In the genomic region with DNA sequence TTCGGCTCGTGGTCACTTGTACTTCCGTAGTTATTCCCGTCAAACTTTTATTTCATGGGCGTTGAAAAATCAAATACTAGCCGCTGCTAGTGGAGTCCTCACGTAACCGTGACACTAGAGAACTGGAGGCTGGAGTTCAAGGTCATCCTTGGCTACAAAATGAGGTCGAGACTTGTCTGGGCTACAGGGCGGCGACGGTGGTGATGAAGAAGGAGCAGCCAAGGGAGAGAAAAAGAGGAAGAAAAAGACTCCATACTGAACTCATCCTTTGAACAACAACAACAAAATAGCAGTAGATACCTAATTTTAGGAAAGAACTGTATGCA, we compare ENCODE assay signal across 8 mouse cellular contexts. TPM values are rescaled to one million over a fixed set of nuclear protein-coding genes. Genes with fewer than 3 reads are reported as not detected.
DNase-seq lines count a peak whose midpoint lies in the region; ATAC-seq lines count a peak whose summit lies in the region.

No protein-coding gene starts in this region.

- peak overlapping the region; percentile 78 for H3K4me2 ChIP-seq in kidney, embryonic 14.5 days (replicated peaks; ENCODE audit: low read depth, low read length)
- H3K4me2 ChIP-seq in heart, embryonic 15.5 days: peak overlapping the region; percentile 65
- H3K4me2 ChIP-seq in liver, embryonic 15.5 days: peak overlapping the region; percentile 66
- H3K4me2 ChIP-seq in stomach, embryonic 16.5 days (ENCODE audit: low read depth, low read length): peak overlapping the region; percentile 73

- H3K27ac ChIP-seq in kidney, embryonic 14.5 days (ENCODE audit: low read depth, low read length): peak overlapping the region; percentile 99
- H3K27ac ChIP-seq in heart, embryonic 15.5 days: peak overlapping the region; percentile 99
- peak overlapping the region; percentile 100 for H3K27ac ChIP-seq in liver, embryonic 15.5 days (replicated peaks)
- H3K27ac ChIP-seq in stomach, embryonic 16.5 days (ENCODE audit: low read length): peak overlapping the region; percentile 99

- no peak for ATAC-seq in kidney, embryonic 14.5 days (ENCODE audit: low FRiP score, low TSS enrichment)
- peak; percentile 15; the same call in 1 of the 2 replicates for ATAC-seq in heart, embryonic 15.5 days (replicated peaks; ENCODE audit: insufficient number of reproducible peaks, insufficient read depth, low FRiP score, low read depth)
- peak; percentile 27 for ATAC-seq in liver, embryonic 15.5 days (ENCODE audit: insufficient read depth)
- no peak for ATAC-seq in stomach, embryonic 16.5 days (ENCODE audit: insufficient read depth, low FRiP score)

- peaks cover 5% of the 10 kb centered on the region; the same call in 1 of the 2 replicates for H3K4me1 ChIP-seq in kidney, embryonic 14.5 days (ENCODE audit: control insufficient read depth, insufficient read depth, low read length)
- peaks cover 14% of the 10 kb centered on the region for H3K4me1 ChIP-seq in heart, embryonic 15.5 days (replicated peaks)
- H3K4me1 ChIP-seq in liver, embryonic 15.5 days (replicated peaks): peaks cover 41% of the 10 kb centered on the region
- peaks cover 7% of the 10 kb centered on the region for H3K4me1 ChIP-seq in stomach, embryonic 16.5 days (ENCODE audit: control insufficient read depth, insufficient read depth, low read length)

- WGBS in kidney, embryonic 14.5 days: 0% methylated on average over 12 of the region's 12 CpGs
- under 1% methylated on average over 12 of the region's 12 CpGs for WGBS in heart, embryonic 15.5 days
- WGBS in liver, embryonic 15.5 days (ENCODE audit: insufficient replicate concordance): under 1% methylated on average over 12 of the region's 12 CpGs
- under 1% methylated on average over 12 of the region's 12 CpGs for WGBS in stomach, embryonic 16.5 days

- peaks cover 8% of the 10 kb centered on the region; the same call in 1 of the 2 replicates for H3K36me3 ChIP-seq in kidney, embryonic 14.5 days (ENCODE audit: control insufficient read depth, insufficient read depth, low read length)
- H3K36me3 ChIP-seq in heart, embryonic 15.5 days: peaks cover 7% of the 10 kb centered on the region
- peaks cover 20% of the 10 kb centered on the region for H3K36me3 ChIP-seq in liver, embryonic 15.5 days (replicated peaks)
- 0 out of 2 replicates have a peak, but pooled peaks cover 2% of the 10 kb centered on the region for H3K36me3 ChIP-seq in stomach, embryonic 16.5 days (ENCODE audit: control insufficient read depth, insufficient read depth, low read length)

- H3K9ac ChIP-seq in kidney, embryonic 14.5 days (ENCODE audit: low read depth, low read length): peak overlapping the region; percentile 99
- peak overlapping the region; percentile 96 for H3K9ac ChIP-seq in heart, embryonic 15.5 days
- H3K9ac ChIP-seq in liver, embryonic 15.5 days: peak overlapping the region; percentile 99
- H3K9ac ChIP-seq in stomach, embryonic 16.5 days (ENCODE audit: low read length): peak overlapping the region; percentile 100

- no peak for DNase-seq in kidney, postnatal 10 days
- peak; percentile 63 for DNase-seq in adipocyte (ENCODE audit: low spot score)
- no peak for DNase-seq in frontal cortex, postnatal 25 days (ENCODE audit: low spot score in 2 of 2)
- no peak for DNase-seq in cerebellum, adult 11 months

- H3K4me3 ChIP-seq in kidney, embryonic 14.5 days (ENCODE audit: low read length): peak overlapping the region; percentile 99
- peak overlapping the region; percentile 84 for H3K4me3 ChIP-seq in heart, embryonic 15.5 days
- H3K4me3 ChIP-seq in liver, embryonic 15.5 days (replicated peaks): peak overlapping the region; percentile 88
- H3K4me3 ChIP-seq in stomach, embryonic 16.5 days (replicated peaks; ENCODE audit: low read length): peak overlapping the region; percentile 98

- no peaks in the 10 kb centered on the region for H3K27me3 ChIP-seq in kidney, embryonic 14.5 days (ENCODE audit: control insufficient read depth, insufficient read depth, low read length)
- H3K27me3 ChIP-seq in heart, embryonic 15.5 days: no peaks in the 10 kb centered on the region
- no peaks in the 10 kb centered on the region for H3K27me3 ChIP-seq in liver, embryonic 15.5 days
- no peaks in the 10 kb centered on the region for H3K27me3 ChIP-seq in stomach, embryonic 16.5 days (ENCODE audit: control insufficient read depth, insufficient read depth, low read length)

- no peaks in the 10 kb centered on the region for H3K9me3 ChIP-seq in kidney, embryonic 14.5 days (ENCODE audit: control insufficient read depth, low read length)
- H3K9me3 ChIP-seq in heart, embryonic 15.5 days (replicated peaks): no peaks in the 10 kb centered on the region
- no peaks in the 10 kb centered on the region for H3K9me3 ChIP-seq in liver, embryonic 15.5 days (replicated peaks)
- H3K9me3 ChIP-seq in stomach, embryonic 16.5 days (replicated peaks; ENCODE audit: control insufficient read depth, low read length): no peaks in the 10 kb centered on the region

RNA-seq across cellular contexts. Expression of a gene that starts 0.7 kb away (rescaled TPM):
- 36.0 and 51.6 TPM in 2 replicates for polyA plus RNA-seq in kidney, embryonic 14.5 days (2014; fragmentation: Nextera tagmentation; extraction: Ambion mirVana)
- polyA plus RNA-seq in heart, embryonic 15.5 days (2015; fragmentation: Nextera tagmentation; extraction: Ambion mirVana): 30.8 and 32.4 TPM in 2 replicates
- 24.0 and 29.4 TPM in 2 replicates for polyA plus RNA-seq in liver, embryonic 15.5 days (2015; fragmentation: Nextera tagmentation; extraction: Ambion mirVana)
- 36.7 and 37.4 TPM in 2 replicates for polyA plus RNA-seq in stomach, embryonic 16.5 days (2015; fragmentation: Nextera tagmentation; extraction: Ambion mirVana)

Comparison
In these comparisons a context has a peak if more than half of its experiments do, and no peak if none do; other contexts are left out.
1. ATAC-seq: peak in heart, embryonic 15.5 days (single experiment) and liver, embryonic 15.5 days (single experiment); none in kidney, embryonic 14.5 days (single experiment) and stomach, embryonic 16.5 days (single experiment).
2. Peak in every context shown above with its lines, with median percentiles within 50 percentile points of each other: H3K27ac ChIP-seq, H3K4me2 ChIP-seq, H3K4me3 ChIP-seq and H3K9ac ChIP-seq.